Mouse (Mus musculus) limb, embryonic 14.5 days (tissue): ENCODE results near the gene Akna. TPM values are rescaled to one million over a fixed set of nuclear protein-coding genes. Genes with fewer than 3 reads are reported as not detected.

Source experiments
- ATAC-seq: fragments of 200-750 bp; cut with Nextera tagmentation; 2 replicates; pipeline ENCODE4 v1.8.0; 2017; ENCODE audit warnings: low read depth, moderate number of reproducible peaks, moderate TSS enrichment; ENCODE audit not compliant: low FRiP score
- DNase-seq: peaks from one replicate; pipeline ENCODE4 v3.0.0-alpha.2; 2015; ENCODE audit warnings: low spot score
- H3K27ac ChIP-seq: fragments of 300-500 bp; sonication (generic); replicated peaks from 2 replicates; pipeline ENCODE4 v1.5.1; 2014; ENCODE audit warnings: low read depth, mild to moderate bottlenecking, low read length, moderate library complexity, mixed read lengths
- H3K27me3 ChIP-seq: fragments of 300-500 bp; sonication (generic); 2 replicates; pipeline ENCODE4 v1.6.1; 2014; ENCODE audit warnings: low read length, mixed read lengths; ENCODE audit not compliant: control insufficient read depth, insufficient read depth
- H3K36me3 ChIP-seq: fragments of 300-500 bp; sonication (generic); 2 replicates; pipeline ENCODE4 v1.6.1; 2014; ENCODE audit warnings: mild to moderate bottlenecking, low read length, moderate library complexity, mixed read lengths; ENCODE audit not compliant: control insufficient read depth, insufficient read depth
- H3K4me1 ChIP-seq: fragments of 300-500 bp; sonication (generic); 2 replicates; pipeline ENCODE4 v1.6.1; 2014; ENCODE audit warnings: antibody characterized with exemption, low read length, mixed read lengths; ENCODE audit not compliant: control insufficient read depth, insufficient read depth
- H3K4me2 ChIP-seq: fragments of 300-500 bp; sonication (generic); replicated peaks from 2 replicates; pipeline ENCODE4 v1.6.1; 2014; ENCODE audit warnings: low read depth, mild to moderate bottlenecking, low read length, moderate library complexity; ENCODE audit not compliant: severe bottlenecking
- H3K4me3 ChIP-seq: fragments of 300-500 bp; sonication (generic); replicated peaks from 2 replicates; pipeline ENCODE4 v1.5.1; 2014; ENCODE audit warnings: low read length
- H3K9ac ChIP-seq: fragments of 300-500 bp; sonication (generic); 2 replicates; pipeline ENCODE4 v1.6.1; 2014; ENCODE audit warnings: mild to moderate bottlenecking, low read depth, low read length, moderate library complexity; ENCODE audit not compliant: severe bottlenecking
- H3K9me3 ChIP-seq: fragments of 300-500 bp; sonication (generic); 2 replicates; pipeline ENCODE4 v1.6.1; 2016; ENCODE audit warnings: low read length; ENCODE audit not compliant: control insufficient read depth
- POLR2A ChIP-seq: fragments of 200-500 bp; IDR thresholded peaks from 2 replicates; pipeline ENCODE4 v1.8.0; 2012; ENCODE audit warnings: inconsistent platforms, mild to moderate bottlenecking, moderate library complexity, borderline replicate concordance; ENCODE audit not compliant: insufficient read depth, insufficient read length; ENCODE audit errors: extremely low read depth
- WGBS: fragments of 180-500 bp; shearing (Covaris S2); extraction: QIAGEN DNeasy Blood & Tissue Kit; methylation state at CpG from one replicate; pipeline ENCODE4 v1.1.7; 2014; 5-methylcytosine and 5-hydroxymethylcytosine counted together
- polyA plus RNA-seq, 2 experiments: library from polyadenylated mRNA; depleted of rRNA in 1 of 2; stranded (reverse) in 1 of 2; unstranded in 1 of 2; fragments of >200 nt; fragmentation: Nextera tagmentation in 1 of 2; extraction: Ambion mirVana in 1 of 2; gene quantifications; 2 replicates each; pipeline versions ENCODE4 v1.2.1 to v1.2.3; 2012 to 2014

Akna gene
- polyA plus RNA-seq (2012; rRNA removed): 6.2 and 7.1 TPM in 2 replicates
- polyA plus RNA-seq (2014; fragmentation: Nextera tagmentation; extraction: Ambion mirVana): 5.4 and 7.0 TPM in 2 replicates

DNA sequence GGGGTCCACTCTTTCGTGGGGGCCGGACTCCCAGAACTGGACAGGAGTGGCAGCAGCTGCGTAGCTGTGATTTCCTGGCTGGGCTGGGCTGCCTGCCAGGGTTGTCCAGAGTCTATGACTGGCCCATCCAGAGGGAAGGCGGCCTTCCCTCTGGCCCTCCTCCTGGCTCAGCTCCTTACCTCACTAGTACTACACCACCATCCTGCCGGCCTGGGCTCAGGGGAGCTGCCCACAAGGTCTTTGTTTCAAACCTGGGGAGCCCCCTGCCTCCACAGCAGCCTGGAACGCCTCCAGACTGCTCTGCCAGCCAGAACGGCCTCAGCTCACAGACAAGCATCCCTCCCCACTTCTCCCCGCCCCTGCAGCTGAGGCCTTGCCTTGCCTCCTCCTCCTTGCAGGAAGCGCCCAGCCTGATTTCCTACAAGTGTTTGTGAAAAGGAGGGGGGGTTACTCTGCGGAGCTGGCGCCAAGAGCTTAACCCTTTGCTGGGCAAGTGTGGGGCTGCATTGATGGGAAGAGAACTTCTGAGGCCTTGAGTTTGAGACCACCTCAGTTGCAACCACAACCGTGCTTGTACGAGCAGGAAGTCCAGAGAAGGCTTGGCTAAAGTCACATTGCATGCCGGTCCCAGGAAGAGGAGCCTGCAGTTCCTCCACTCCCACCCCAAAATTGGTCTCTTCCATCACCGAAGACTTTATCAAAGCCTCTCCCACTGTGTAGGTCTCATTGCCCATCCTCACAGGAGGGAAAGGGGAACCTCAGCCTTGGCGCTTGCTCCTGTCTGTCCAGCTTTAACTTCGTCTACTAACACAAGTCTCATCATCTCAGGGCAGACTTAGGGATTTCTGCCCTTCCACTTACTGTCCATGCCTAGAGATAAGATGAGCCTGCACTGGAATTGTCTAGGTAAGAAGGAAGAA lies at the start of gene Akna:
Gene Akna (minus strand): TSS at position 315 of the 920 bp plus-strand sequence.
- H3K27ac ChIP-seq: peak within 1 kb of the TSS; percentile 89

DNA sequence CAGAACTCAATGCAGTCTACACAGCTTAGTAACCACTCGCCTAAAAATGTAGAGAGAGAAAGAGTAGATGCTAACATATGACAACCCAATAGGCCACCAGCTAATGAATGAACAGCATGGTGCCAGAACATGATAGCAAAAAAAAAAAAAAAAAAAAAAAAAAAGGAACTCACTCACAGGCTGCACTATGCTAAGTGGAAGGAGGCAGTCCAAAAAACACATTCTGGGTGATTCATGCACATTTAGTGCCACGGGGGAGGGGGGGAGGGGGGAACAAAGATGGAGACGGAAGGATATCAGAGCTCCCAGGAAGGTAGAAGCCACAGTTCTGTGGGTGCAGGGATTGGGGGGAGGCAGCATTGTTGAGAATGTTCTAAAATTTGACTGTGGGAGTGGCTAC lies 49.4 kb upstream of the Akna start:
- ATAC-seq (no peak), DNase-seq (no peak)
- WGBS: 66% methylated on average over 3 of the region's 3 CpGs

More for the DNA sequence above, at the start of gene Akna:
- TF ChIP-seq POLR2A: peak; percentile 81; the same call in 1 of the 2 replicates
- peak within 1 kb of the TSS; percentile 32 for H3K4me3 ChIP-seq
- H3K27me3 ChIP-seq: no peaks in the 10 kb centered on the region
- peak within 1 kb of the TSS; percentile 48 for H3K9ac ChIP-seq
- ATAC-seq: peak; percentile 91
- H3K9me3 ChIP-seq: no peaks in the 10 kb centered on the region
- WGBS: 7% methylated on average over 15 of the region's 17 CpGs
- H3K4me2 ChIP-seq: peak within 1 kb of the TSS; percentile 51
- DNase-seq: peak; percentile 92
- peaks cover 54% of the 10 kb centered on the region for H3K4me1 ChIP-seq
- H3K36me3 ChIP-seq: no peaks in the 10 kb centered on the region

DNA sequence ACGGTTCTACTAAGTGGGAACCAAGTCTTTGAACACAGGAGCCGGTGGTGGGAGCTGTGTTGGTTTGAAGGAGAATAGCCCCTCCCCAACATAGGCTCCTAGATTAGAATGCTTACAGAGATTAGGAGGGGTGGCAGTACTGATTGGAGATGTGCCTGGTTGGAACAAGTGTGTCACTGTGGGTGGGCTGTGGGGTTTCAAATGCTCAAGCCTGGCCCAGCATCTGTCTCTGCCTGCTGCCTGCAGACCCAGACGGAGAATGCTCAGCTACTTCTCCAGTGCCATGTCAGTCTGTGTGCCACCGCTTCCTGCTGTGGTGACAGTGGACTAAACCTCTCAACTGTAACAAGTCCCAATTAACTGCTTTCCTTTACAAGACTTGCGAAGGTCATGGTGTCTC lies 47.4 kb upstream of the Akna start:
- ATAC-seq (no peak), DNase-seq (no peak)
- H3K27me3 ChIP-seq: no peaks in the 10 kb centered on the region
- H3K36me3 ChIP-seq: no peaks in the 10 kb centered on the region
- no peak overlapping the region for H3K4me2 ChIP-seq
- H3K9me3 ChIP-seq: peaks cover 9% of the 10 kb centered on the region; the same call in 1 of the 2 replicates
- H3K4me1 ChIP-seq: 0 out of 2 replicates have a peak, but pooled peaks cover 3% of the 10 kb centered on the region
- no peak for TF ChIP-seq POLR2A
- H3K27ac ChIP-seq: no peak overlapping the region
- H3K9ac ChIP-seq: no peak overlapping the region
- H3K4me3 ChIP-seq: no peak overlapping the region
- whole genome bisulfite sequencing: 87% methylated on average over 5 of the region's 5 CpGs

More for the DNA sequence above, 49.4 kb upstream of the Akna start:
- TF ChIP-seq POLR2A: no peak
- no peak overlapping the region for H3K4me3 ChIP-seq
- no peak overlapping the region for H3K4me2 ChIP-seq
- no peaks in the 10 kb centered on the region for H3K36me3 ChIP-seq
- no peak overlapping the region for H3K9ac ChIP-seq
- H3K27ac ChIP-seq: no peak overlapping the region
- peaks cover 17% of the 10 kb centered on the region for H3K4me1 ChIP-seq
- no peaks in the 10 kb centered on the region for H3K27me3 ChIP-seq
- H3K9me3 ChIP-seq: 0 out of 2 replicates have a peak, but pooled peaks cover 4% of the 10 kb centered on the region

DNA sequence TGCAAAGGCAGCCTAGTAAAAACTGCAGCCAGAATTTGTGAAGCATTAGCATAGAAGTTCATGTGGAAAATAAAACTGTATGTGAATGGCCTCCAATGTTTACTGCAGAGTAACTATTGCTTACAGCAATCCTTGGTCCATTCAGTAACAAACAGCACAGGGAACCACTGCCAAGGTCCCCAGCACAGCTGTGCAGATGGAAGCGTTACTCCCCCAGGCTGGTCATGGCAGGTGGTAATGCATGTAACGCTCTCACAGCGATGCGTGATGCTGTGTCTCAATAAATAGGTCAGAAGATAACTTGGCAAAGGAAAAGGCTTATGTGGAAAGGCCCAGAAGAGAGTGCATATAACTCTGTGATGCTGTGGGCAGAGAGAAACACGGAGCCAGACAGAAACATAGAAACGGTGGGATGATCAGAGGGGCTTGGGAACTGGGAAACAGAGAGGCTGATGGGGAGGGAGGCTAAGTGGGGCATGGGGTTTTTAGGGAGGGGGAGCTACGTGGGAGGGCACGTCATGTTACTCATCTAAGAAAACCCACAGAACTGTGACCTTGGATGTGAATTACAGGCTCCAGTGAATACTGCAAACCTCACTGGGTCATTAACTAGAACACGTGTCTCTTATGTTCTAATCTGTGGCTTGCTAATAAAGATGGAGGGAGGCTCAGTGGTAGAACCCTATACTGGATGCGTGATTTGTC lies 41.4 kb upstream of the Akna start:
- TF ChIP-seq POLR2A: no peak
- Histone ChIP-seq H3K36me3 (no peaks in the 10 kb centered on the region), H3K4me2 (no peak overlapping the region), H3K9ac (no peak overlapping the region), H3K4me3 (no peak overlapping the region), H3K27me3 (no peaks in the 10 kb centered on the region), H3K27ac (no peak overlapping the region), H3K4me1 (peaks cover 13% of the 10 kb centered on the region), H3K9me3 (peaks cover 9% of the 10 kb centered on the region; the same call in 1 of the 2 replicates)
- ATAC-seq (no peak), DNase-seq (no peak)
- WGBS: 77% methylated on average over 10 of the region's 10 CpGs

- no peak for TF ChIP-seq POLR2A
- Histone ChIP-seq H3K9me3 (peaks cover 9% of the 10 kb centered on the region), H3K4me1 (peaks cover 16% of the 10 kb centered on the region), H3K27me3 (no peaks in the 10 kb centered on the region), H3K9ac (no peak overlapping the region), H3K4me3 (no peak overlapping the region), H3K4me2 (no peak overlapping the region), H3K27ac (no peak overlapping the region), H3K36me3 (no peaks in the 10 kb centered on the region)
- WGBS: 96% methylated on average over 2 of the region's 2 CpGs
- no peak for DNase-seq
- no peak for ATAC-seq
These were observed 39.9 kb upstream of the Akna start for GRCm38 (mm10) chr4:63443101-63443500.
